Mouse (Mus musculus) liver, embryonic 14.5 days (tissue): ENCODE results near the gene Tspan1. TPM values are rescaled to one million over a fixed set of nuclear protein-coding genes. Genes with fewer than 3 reads are reported as not detected.
A peak's percentile ranks its signal among the peaks of the same experiment; 100 is the strongest.

Experiments used
- ATAC-seq: fragments of 200-750 bp; cut with Nextera tagmentation; 2 replicates; pipeline ENCODE4 v1.8.0; 2017; ENCODE audit warnings: moderate number of reproducible peaks, mild to moderate bottlenecking, moderate library complexity; ENCODE audit not compliant: insufficient read depth
- DNase-seq, 3 experiments: peaks; one replicate each; pipeline ENCODE4 v3.0.0-alpha.2; 2012 to 2013; ENCODE audit warnings: low read depth in 3 of 3, low spot score in 3 of 3
- H3K27ac ChIP-seq: fragments of 300-500 bp; sonication (generic); 2 replicates; pipeline ENCODE4 v1.5.1; 2014; ENCODE audit warnings: moderate library complexity, mild to moderate bottlenecking, control low read depth, inconsistent platforms
- H3K27me3 ChIP-seq: fragments of 300-500 bp; sonication (generic); 2 replicates; pipeline ENCODE4 v1.6.1; 2014; ENCODE audit warnings: mild to moderate bottlenecking, low read length, moderate library complexity; ENCODE audit not compliant: control insufficient read depth, insufficient read depth
- H3K36me3 ChIP-seq: fragments of 300-500 bp; sonication (generic); replicated peaks from 2 replicates; pipeline ENCODE4 v1.6.1; 2014; ENCODE audit warnings: low read depth; ENCODE audit not compliant: control insufficient read depth, insufficient read depth
- H3K4me1 ChIP-seq, 2 experiments: fragments of 200-500 bp in 1 of 2; fragments of 300-500 bp in 1 of 2; sonication (generic) in 1 of 2; replicated peaks; 2 replicates each; pipeline ENCODE4 v1.6.1; 2012 to 2014; ENCODE audit warnings: antibody characterized with exemption in 1 of 2, inconsistent platforms in 1 of 2, low read length in 1 of 2; ENCODE audit not compliant: control insufficient read depth in 2 of 2, insufficient read depth in 2 of 2
- H3K4me2 ChIP-seq: fragments of 300-500 bp; sonication (generic); 2 replicates; pipeline ENCODE4 v1.6.1; 2014; ENCODE audit warnings: low read depth, mild to moderate bottlenecking, control low read depth, moderate library complexity
- H3K4me3 ChIP-seq, 2 experiments: fragments of 200-500 bp in 1 of 2; fragments of 300-500 bp in 1 of 2; sonication (generic) in 1 of 2; 2 replicates each; pipeline ENCODE4 v1.5.1; 2012 to 2014; ENCODE audit warnings: low read depth in 2 of 2, low read length in 2 of 2, mild to moderate bottlenecking in 2 of 2, control low read depth in 1 of 2, inconsistent platforms in 1 of 2, moderate library complexity in 1 of 2; ENCODE audit not compliant: insufficient read depth in 1 of 2
- H3K9ac ChIP-seq: fragments of 300-500 bp; sonication (generic); replicated peaks from 2 replicates; pipeline ENCODE4 v1.6.1; 2014; ENCODE audit warnings: mild to moderate bottlenecking, control low read depth, moderate library complexity
- H3K9me3 ChIP-seq: fragments of 300-500 bp; sonication (generic); 2 replicates; pipeline ENCODE4 v1.6.1; 2016; ENCODE audit warnings: low read length, mixed read lengths; ENCODE audit not compliant: control insufficient read depth
- CTCF ChIP-seq: IDR thresholded peaks from 2 replicates; pipeline ENCODE4 v1.5.1; 2016; ENCODE audit warnings: antibody characterized with exemption, low read depth, control low read depth
- EP300 ChIP-seq: IDR thresholded peaks from 2 replicates; pipeline ENCODE4 v1.6.1; 2016; ENCODE audit warnings: antibody characterized with exemption, low read depth
- WGBS: fragments of 180-500 bp; shearing (Covaris S2); extraction: QIAGEN DNeasy Blood & Tissue Kit; methylation state at CpG from one replicate; pipeline ENCODE4 v1.1.7; 2014; ENCODE audit not compliant: insufficient replicate concordance; 5-methylcytosine and 5-hydroxymethylcytosine counted together
- polyA plus RNA-seq, 2 experiments: library from polyadenylated mRNA; depleted of rRNA in 1 of 2; stranded (reverse) in 1 of 2; unstranded in 1 of 2; fragments of >200 nt; fragmentation: Nextera tagmentation in 1 of 2; extraction: Ambion mirVana in 1 of 2; gene quantifications; 2 replicates each; pipeline versions ENCODE4 v1.2.1 to v1.2.3; 2012 to 2014

The Tspan1 gene
- polyA plus RNA-seq, 2 experiments = not detected

- ATAC-seq (no peak), DNase-seq (no peak)
- Histone ChIP-seq H3K9ac (no peak overlapping the region), H3K4me3 (no peak overlapping the region), H3K27me3 (peaks cover 23% of the 10 kb centered on the region), H3K36me3 (no peaks in the 10 kb centered on the region), H3K4me1 (no peaks in the 10 kb centered on the region), H3K27ac (no peak overlapping the region), H3K9me3 (no peaks in the 10 kb centered on the region), H3K4me2 (peak overlapping the region; percentile 52)
- TF ChIP-seq EP300 (no peak), CTCF (no peak)
- 16% methylated on average over 7 of the region's 7 CpGs for WGBS
Measured at GRCm38 (mm10) chr4:116143317-116143811, 24.0 kb downstream of the Tspan1 start.

- Histone ChIP-seq H3K27me3 (peaks cover 23% of the 10 kb centered on the region), H3K9me3 (no peaks in the 10 kb centered on the region), H3K4me3 (no peak overlapping the region), H3K27ac (no peak overlapping the region), H3K4me1 (no peaks in the 10 kb centered on the region; a peak in 1 of 4 replicates), H3K9ac (no peak overlapping the region), H3K4me2 (no peak overlapping the region), H3K36me3 (no peaks in the 10 kb centered on the region)
- ATAC-seq (no peak), DNase-seq (no peak)
- TF ChIP-seq CTCF = no peak
- no peak for TF ChIP-seq EP300
- 64% methylated on average over 7 of the region's 7 CpGs for WGBS
Measured at GRCm38 (mm10) chr4:116142269-116142668, 25.1 kb downstream of the Tspan1 start.

- WGBS = 46% methylated on average over 1 of the region's 1 CpGs
- H3K27me3 ChIP-seq = peaks cover 23% of the 10 kb centered on the region
- H3K4me3 ChIP-seq = no peak overlapping the region
Measured at GRCm38 (mm10) chr4:116141736-116142135, 25.7 kb downstream of the Tspan1 start.

GRCm38 (mm10) chr4:116140801-116141574 is 26.4 kb downstream of the Tspan1 start:
- no peak overlapping the region for H3K4me3 ChIP-seq
- H3K9me3 ChIP-seq = no peaks in the 10 kb centered on the region
- no peak overlapping the region for H3K27ac ChIP-seq
- no peak overlapping the region for H3K9ac ChIP-seq
- H3K36me3 ChIP-seq = no peaks in the 10 kb centered on the region
- 57% methylated on average over 7 of the region's 7 CpGs for WGBS
- no peak overlapping the region for H3K4me2 ChIP-seq
- TF ChIP-seq EP300 (no peak), CTCF (no peak)
- DNase-seq (no peak), ATAC-seq (no peak)
- peaks cover 23% of the 10 kb centered on the region for H3K27me3 ChIP-seq
- no peaks in the 10 kb centered on the region; a peak in 1 of 4 replicates for H3K4me1 ChIP-seq

More at GRCm38 (mm10) chr4:116141736-116142135, 25.7 kb downstream of the Tspan1 start:
- H3K9ac ChIP-seq = no peak overlapping the region
- H3K4me1 ChIP-seq = no peaks in the 10 kb centered on the region; a peak in 1 of 4 replicates
- TF ChIP-seq CTCF = no peak
- H3K9me3 ChIP-seq = no peaks in the 10 kb centered on the region
- no peak overlapping the region for H3K27ac ChIP-seq
- H3K36me3 ChIP-seq = no peaks in the 10 kb centered on the region
- ATAC-seq = no peak
- DNase-seq = no peak
- H3K4me2 ChIP-seq = no peak overlapping the region

GRCm38 (mm10) chr4:116137421-116137996 is 29.9 kb downstream of the Tspan1 start:
- Histone ChIP-seq H3K4me2 (no peak overlapping the region), H3K9me3 (no peaks in the 10 kb centered on the region), H3K4me1 (no peaks in the 10 kb centered on the region; a peak in 1 of 4 replicates), H3K27ac (no peak overlapping the region), H3K27me3 (no peaks in the 10 kb centered on the region; the same call in 1 of the 2 replicates), H3K4me3 (no peak overlapping the region), H3K36me3 (no peaks in the 10 kb centered on the region), H3K9ac (no peak overlapping the region)
- TF ChIP-seq CTCF = no peak
- no peak for TF ChIP-seq EP300
- WGBS = 55% methylated on average over 13 of the region's 13 CpGs
- DNase-seq (no peak), ATAC-seq (no peak)
